ENCODE assay signal across 8 mouse cellular contexts in the genomic region with DNA sequence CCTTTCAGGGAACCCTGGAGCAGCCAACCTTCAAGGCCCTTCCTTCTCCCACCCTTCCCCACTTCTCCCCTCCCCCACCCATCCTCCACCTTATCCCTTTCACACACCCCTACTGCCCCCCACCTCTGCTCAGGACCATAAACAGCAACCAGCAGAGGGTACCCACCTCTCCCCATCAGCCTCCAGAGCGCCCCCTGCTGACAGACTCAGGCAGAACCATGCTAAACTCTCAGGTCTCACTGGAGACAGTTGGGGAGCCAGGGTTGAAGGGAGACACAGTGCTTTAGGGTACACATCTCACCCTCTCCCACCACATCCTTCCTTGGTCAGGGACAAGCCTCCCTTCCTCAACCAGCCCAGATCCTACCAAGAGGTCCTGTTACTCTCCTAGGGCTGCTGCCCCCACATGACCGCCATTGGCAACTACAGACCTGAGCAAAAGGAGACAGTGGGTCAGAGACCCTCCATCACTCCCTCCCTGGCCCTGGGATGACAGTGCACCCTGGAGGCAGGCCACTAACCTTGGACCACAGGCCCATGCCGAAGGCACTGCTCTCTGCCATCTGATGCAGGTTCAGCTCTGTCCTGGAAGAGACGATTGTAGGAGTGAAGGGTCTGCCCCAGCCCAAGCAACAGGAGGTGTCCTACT. TPM values are rescaled to one million over a fixed set of nuclear protein-coding genes. Genes with fewer than 3 reads are reported as not detected.
A peak's percentile ranks its signal among the peaks of the same experiment; 100 is the strongest.
DNase-seq lines count a peak whose midpoint lies in the region.

No protein-coding gene starts in this region.

- intact Hi-C loops in gastrocnemius, postnatal 14 days (cut with DNase I; ENCODE audit: low total_unique reads): no loop called here

- DNase-seq in gastrocnemius, postnatal 14 days: peak; percentile 45
- DNase-seq in gastrocnemius, postnatal 25 days: no peak
- peak; percentile 52 for DNase-seq in right cerebral cortex, postnatal 14 days
- no peak for DNase-seq in right cerebral cortex, postnatal 36 days (ENCODE audit: low spot score in 2 of 2)
- peak; percentile 63 to 79 for DNase-seq in cerebellum, postnatal 25 days
- peak; percentile 76 to 78 for DNase-seq in kidney, postnatal 4 days
- DNase-seq in retina, embryonic 14.5 days (ENCODE audit: low spot score): peak; percentile 72
- no peak for DNase-seq in c-Kit-positive CD71-positive TER-119-positive erythroid progenitor cells, embryonic 14.5 days (ENCODE audit: low spot score)

RNA-seq across cellular contexts. Expression of a gene that starts 31.3 kb away (rescaled TPM):
- 100 to 1,000 TPM; 409 to 424 TPM for total RNA-seq in gastrocnemius, postnatal 14 days (2021)
- total RNA-seq in gastrocnemius, postnatal 25 days (2021): 100 to 1,000 TPM; 437 to 535 TPM

Comparison
In these comparisons a context has a peak if more than half of its experiments do, and no peak if none do; other contexts are left out.
1. DNase-seq: peak in gastrocnemius, postnatal 14 days (single experiment), right cerebral cortex, postnatal 14 days (single experiment), cerebellum, postnatal 25 days (2 of 2), kidney, postnatal 4 days (2 of 2) and retina, embryonic 14.5 days (single experiment); none in gastrocnemius, postnatal 25 days (single experiment), right cerebral cortex, postnatal 36 days (0 of 2) and c-Kit-positive CD71-positive TER-119-positive erythroid progenitor cells, embryonic 14.5 days (single experiment).